Mouse (Mus musculus) E14TG2a.4 (cell line): ENCODE measurements at regions not wholly inside any gene's neighbourhood (a gene's known extent, or its start where the extent isn't known, plus 50 kb on each side); places are given as distances from the start of the nearest gene placed in this dataset.

Source experiments
- H3K27me3 ChIP-seq: 2 replicates; pipeline ENCODE4 v1.6.1; 2014; ENCODE audit warnings: low read length, control low read depth; ENCODE audit not compliant: insufficient read depth
- H3K36me3 ChIP-seq: 2 replicates; pipeline ENCODE4 v1.6.1; 2014; ENCODE audit warnings: low read length, control low read depth; ENCODE audit not compliant: insufficient read depth
- H3K4me1 ChIP-seq: replicated peaks from 2 replicates; pipeline ENCODE4 v1.6.1; 2014; ENCODE audit warnings: low read depth, low read length, control low read depth
- H3K4me3 ChIP-seq: replicated peaks from 2 replicates; pipeline ENCODE4 v1.5.1; 2014; ENCODE audit warnings: mild to moderate bottlenecking, low read length
- H3K9me3 ChIP-seq: 2 replicates; pipeline ENCODE4 v1.6.1; 2014; ENCODE audit warnings: low read length, control low read depth
- CTCF ChIP-seq: conservative IDR thresholded peaks from 2 replicates; pipeline ENCODE4 v1.5.1; 2014; ENCODE audit warnings: low read length
- NANOG ChIP-seq: IDR thresholded peaks from 2 replicates; pipeline ENCODE4 v1.6.1; 2014; ENCODE audit warnings: borderline replicate concordance, low read length, mixed read lengths
- POU5F1 ChIP-seq: IDR thresholded peaks from 2 replicates; pipeline ENCODE4 v1.6.1; 2014; ENCODE audit warnings: low read length, borderline replicate concordance

DNA sequence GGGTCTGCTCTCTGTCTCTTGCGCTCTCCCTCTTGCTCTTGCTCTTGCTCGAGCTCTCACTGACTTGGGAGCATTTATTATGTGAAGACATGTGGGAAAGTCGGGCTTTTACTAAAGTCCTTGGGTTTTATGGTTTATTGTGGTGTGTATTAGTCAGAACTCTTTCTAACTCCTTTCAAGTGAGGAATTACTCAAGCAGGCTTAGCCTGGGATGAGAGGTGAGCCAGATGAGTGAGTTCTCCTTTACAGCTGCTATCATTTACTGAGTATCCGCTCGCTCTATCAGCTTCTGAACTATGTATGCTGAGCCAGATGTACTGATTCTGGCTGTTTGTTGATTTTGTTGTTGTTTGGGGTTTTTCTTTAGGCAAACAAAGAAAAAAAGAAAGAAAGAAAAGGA is 190.4 kb upstream of the Zfp637 start:
- H3K27me3 ChIP-seq: 0 out of 2 replicates have a peak, but pooled peaks cover 3% of the 10 kb centered on the region
- H3K36me3 ChIP-seq: no peaks in the 10 kb centered on the region
- H3K4me1 ChIP-seq: 0 out of 2 replicates have a peak, but pooled peaks cover 4% of the 10 kb centered on the region
- no peak overlapping the region for H3K4me3 ChIP-seq
- TF ChIP-seq POU5F1: no peak
- TF ChIP-seq NANOG: no peak
- no peak for TF ChIP-seq CTCF
- 0 out of 2 replicates have a peak, but pooled peaks cover 4% of the 10 kb centered on the region for H3K9me3 ChIP-seq

DNA sequence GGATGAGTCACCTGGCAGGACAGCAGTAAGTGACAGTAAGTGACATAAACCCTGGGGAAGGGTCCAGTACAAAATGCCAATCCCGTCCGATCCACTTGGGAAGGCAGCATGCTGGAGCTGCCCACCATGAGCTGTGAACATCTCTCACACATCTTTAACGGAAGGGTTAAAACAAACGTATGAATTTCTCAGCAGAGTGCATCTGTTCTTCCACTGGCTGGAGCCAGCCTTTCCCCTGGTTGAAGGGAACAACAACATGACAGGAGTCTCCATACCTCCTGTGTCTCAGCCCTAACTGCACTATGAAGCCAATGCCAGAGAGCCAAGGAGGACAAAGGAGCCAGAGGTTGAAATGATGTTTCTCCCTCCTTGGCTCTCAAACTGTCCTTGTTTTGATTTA is 189.4 kb upstream of the Zfp637 start:
- no peak for TF ChIP-seq NANOG
- no peak for TF ChIP-seq POU5F1
- no peak for TF ChIP-seq CTCF
- no peaks in the 10 kb centered on the region for H3K36me3 ChIP-seq
- 0 out of 2 replicates have a peak, but pooled peaks cover 4% of the 10 kb centered on the region for H3K4me1 ChIP-seq
- 0 out of 2 replicates have a peak, but pooled peaks cover 4% of the 10 kb centered on the region for H3K9me3 ChIP-seq
- H3K27me3 ChIP-seq: peaks cover 6% of the 10 kb centered on the region; the same call in 1 of the 2 replicates
- no peak overlapping the region for H3K4me3 ChIP-seq

DNA sequence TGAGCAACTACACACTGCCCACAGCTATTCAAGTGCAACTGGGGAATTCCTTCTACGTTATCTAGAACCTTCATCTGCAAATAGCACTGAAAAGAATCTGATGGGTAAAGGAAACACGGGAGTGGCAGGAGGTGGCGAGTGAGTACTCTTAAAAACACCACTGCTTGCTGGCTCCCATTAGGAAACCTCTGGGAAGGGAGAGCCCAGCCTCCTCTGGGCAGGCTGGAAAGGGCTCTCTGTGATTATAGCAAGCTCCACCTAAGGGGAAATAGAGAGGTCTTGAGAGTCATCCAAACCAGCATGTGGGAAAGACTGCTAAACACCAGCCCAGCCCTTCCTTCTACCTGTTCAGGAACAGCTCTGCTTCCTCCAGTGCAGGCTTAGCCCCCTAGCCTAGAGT is 189.0 kb upstream of the Zfp637 start:
- TF ChIP-seq POU5F1 (no peak), NANOG (no peak), CTCF (no peak)
- H3K4me1 ChIP-seq: 0 out of 2 replicates have a peak, but pooled peaks cover 4% of the 10 kb centered on the region
- H3K4me3 ChIP-seq: no peak overlapping the region
- 0 out of 2 replicates have a peak, but pooled peaks cover under 1% of the 10 kb centered on the region for H3K9me3 ChIP-seq
- H3K36me3 ChIP-seq: no peaks in the 10 kb centered on the region
- peaks cover 6% of the 10 kb centered on the region; the same call in 1 of the 2 replicates for H3K27me3 ChIP-seq

DNA sequence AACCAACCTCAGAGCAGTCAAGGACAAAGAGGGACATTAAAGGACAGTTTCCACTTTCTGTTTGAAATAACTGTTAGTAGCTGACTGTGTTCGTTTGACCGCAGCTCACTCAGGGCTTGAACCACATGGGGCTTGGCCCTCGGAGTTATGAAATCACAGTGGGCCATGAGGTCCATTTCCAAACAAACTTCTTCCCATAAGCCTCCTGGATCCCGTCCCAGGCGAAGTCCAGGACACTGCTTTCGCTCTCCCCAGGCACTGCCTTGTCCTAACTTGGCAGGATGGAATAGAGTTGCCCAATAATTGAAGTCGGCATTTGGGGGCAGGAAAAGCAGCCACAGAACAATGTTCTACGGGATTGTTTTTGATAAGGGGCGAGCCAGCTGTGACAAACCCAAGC is 188.1 kb upstream of the Zfp637 start:
- no peak for TF ChIP-seq CTCF
- H3K9me3 ChIP-seq: no peaks in the 10 kb centered on the region
- no peaks in the 10 kb centered on the region for H3K36me3 ChIP-seq
- no peak overlapping the region for H3K4me3 ChIP-seq
- H3K27me3 ChIP-seq: peaks cover 6% of the 10 kb centered on the region; the same call in 1 of the 2 replicates
- H3K4me1 ChIP-seq: 0 out of 2 replicates have a peak, but pooled peaks cover 4% of the 10 kb centered on the region

DNA sequence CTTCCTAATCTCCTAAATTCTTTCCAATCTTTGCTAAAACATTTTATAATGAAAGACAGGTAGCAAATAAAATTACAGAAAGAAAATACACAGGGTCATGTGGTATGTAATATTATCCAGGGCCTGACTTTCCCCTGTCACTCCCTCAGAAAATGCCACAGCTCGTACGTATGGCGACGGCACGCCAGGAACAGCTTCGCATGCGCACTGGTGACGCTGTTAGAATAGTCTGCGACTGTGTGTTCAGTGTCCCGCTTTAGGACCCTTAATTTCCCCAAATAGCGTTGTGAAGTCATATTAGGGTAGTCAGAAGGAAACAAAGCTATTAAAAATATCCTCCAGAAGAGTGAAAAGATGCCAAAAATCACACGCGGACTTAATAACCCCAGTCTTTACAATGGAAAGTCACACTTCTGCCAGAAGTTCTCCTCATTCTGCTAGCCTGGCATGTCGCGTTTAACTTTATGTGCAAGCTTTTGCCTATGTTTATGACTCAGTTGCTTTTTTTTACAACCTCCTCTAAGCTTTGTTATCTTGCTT is 187.0 kb upstream of the Zfp637 start:
- TF ChIP-seq NANOG: no peak
- no peak for TF ChIP-seq POU5F1
- no peak for TF ChIP-seq CTCF
- H3K27me3 ChIP-seq: peaks cover 6% of the 10 kb centered on the region; the same call in 1 of the 2 replicates
- H3K36me3 ChIP-seq: no peaks in the 10 kb centered on the region
- H3K4me1 ChIP-seq: 0 out of 2 replicates have a peak, but pooled peaks cover 4% of the 10 kb centered on the region
- no peaks in the 10 kb centered on the region for H3K9me3 ChIP-seq
- no peak overlapping the region for H3K4me3 ChIP-seq

DNA sequence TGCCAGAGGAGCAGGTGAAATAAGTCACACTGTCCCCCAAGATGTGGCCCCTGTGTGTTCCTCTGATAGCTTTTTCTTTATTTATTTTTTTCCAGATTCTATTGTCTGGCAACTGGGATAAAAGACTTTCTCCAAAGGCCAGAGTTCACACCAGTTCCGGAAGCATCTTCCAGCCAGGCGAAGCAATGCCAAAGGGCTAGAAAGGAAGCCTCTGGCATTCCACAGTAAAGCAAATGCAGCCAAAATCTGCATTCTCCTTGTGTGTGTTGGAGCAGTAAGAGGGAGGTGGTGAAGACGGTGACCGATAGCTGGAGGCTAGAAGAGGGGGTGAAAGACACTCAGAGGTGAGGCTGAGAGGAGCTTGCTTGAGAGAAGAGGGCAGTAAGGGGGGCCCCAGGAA is 185.0 kb upstream of the Zfp637 start:
- Histone ChIP-seq H3K4me3 (no peak overlapping the region), H3K9me3 (no peaks in the 10 kb centered on the region), H3K27me3 (peaks cover 6% of the 10 kb centered on the region; the same call in 1 of the 2 replicates), H3K36me3 (no peaks in the 10 kb centered on the region), H3K4me1 (0 out of 2 replicates have a peak, but pooled peaks cover 4% of the 10 kb centered on the region)
- TF ChIP-seq NANOG (no peak), POU5F1 (no peak), CTCF (no peak)

DNA sequence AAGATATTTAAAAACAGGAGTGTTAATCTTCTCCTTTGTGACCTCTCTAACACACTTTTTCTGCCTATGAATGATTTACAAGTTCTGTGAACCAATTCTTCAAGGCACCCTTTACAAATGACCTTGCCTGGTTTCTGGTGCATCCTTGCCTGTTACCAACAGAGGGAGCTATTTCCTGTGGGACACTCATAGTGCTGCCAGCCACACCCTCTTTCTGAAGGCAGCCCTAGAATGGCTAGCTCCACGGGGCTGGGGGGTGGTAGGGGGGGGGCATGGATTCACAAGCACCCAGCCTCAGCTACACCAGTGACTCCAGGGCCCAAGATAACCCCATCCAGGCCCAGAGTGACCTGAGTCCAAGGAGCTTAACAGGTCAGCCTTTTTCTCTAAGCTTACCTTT is 180.4 kb upstream of the Zfp637 start:
- no peaks in the 10 kb centered on the region for H3K36me3 ChIP-seq
- no peaks in the 10 kb centered on the region for H3K4me1 ChIP-seq
- no peaks in the 10 kb centered on the region for H3K9me3 ChIP-seq
- H3K27me3 ChIP-seq: peaks cover 3% of the 10 kb centered on the region; the same call in 1 of the 2 replicates
- TF ChIP-seq CTCF: peak; percentile 72
- TF ChIP-seq POU5F1: no peak
- H3K4me3 ChIP-seq: no peak overlapping the region

DNA sequence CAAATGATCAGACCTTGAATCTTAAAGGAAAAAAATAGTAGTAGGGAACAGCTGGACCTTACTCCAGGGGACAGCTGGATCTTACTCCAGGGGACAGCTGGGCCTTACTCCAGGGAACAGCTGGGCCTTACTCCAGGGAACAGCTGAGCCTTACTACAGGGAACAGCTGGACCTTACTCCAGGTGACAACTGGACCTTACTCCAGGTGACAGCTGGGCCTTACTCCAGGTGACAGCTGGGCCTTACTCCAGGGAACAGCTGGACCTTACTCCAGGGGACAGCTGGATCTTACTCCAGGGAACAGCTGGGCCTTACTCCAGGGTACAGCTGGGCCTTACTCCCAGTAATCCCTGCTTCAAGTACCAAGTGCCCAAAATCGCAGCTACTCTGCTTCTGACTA is 178.3 kb upstream of the Zfp637 start:
- no peaks in the 10 kb centered on the region for H3K36me3 ChIP-seq
- no peaks in the 10 kb centered on the region for H3K27me3 ChIP-seq
- no peaks in the 10 kb centered on the region for H3K9me3 ChIP-seq
- no peak overlapping the region for H3K4me3 ChIP-seq
- H3K4me1 ChIP-seq: no peaks in the 10 kb centered on the region
- no peak for TF ChIP-seq NANOG
- TF ChIP-seq POU5F1: no peak
- TF ChIP-seq CTCF: no peak

DNA sequence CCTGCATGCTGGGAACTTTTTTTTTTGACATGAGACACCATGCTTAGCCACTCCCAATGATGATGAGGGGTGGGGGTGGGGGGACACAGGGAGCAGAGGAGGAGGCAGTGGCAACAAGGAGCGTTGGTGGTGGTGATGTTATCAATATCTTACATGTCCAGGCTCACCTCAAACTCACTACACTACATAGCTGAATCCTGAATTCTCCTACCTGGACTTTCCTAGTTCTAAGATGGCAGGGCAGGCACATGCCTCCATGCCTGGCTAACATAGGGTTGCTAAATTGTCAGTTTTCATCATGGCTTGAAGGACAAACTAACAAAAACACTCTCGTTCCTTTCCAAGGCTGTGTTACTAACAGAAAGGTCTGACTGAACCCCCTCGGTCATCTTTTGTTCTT is 170.6 kb upstream of the Zfp637 start:
- H3K9me3 ChIP-seq: no peaks in the 10 kb centered on the region
- H3K27me3 ChIP-seq: no peaks in the 10 kb centered on the region
- no peaks in the 10 kb centered on the region for H3K36me3 ChIP-seq
- no peak for TF ChIP-seq POU5F1
- 0 out of 2 replicates have a peak, but pooled peaks cover under 1% of the 10 kb centered on the region for H3K4me1 ChIP-seq
- H3K4me3 ChIP-seq: no peak overlapping the region
